Mouse (Mus musculus) stomach, embryonic 16.5 days (tissue): ENCODE results near the gene Gprc5b. TPM values are rescaled to one million over a fixed set of nuclear protein-coding genes. Genes with fewer than 3 reads are reported as not detected.

Source experiments
- ATAC-seq: fragments of 200-750 bp; cut with Nextera tagmentation; 2 replicates; pipeline ENCODE4 v1.8.0; 2017; ENCODE audit warnings: moderate number of reproducible peaks, moderate TSS enrichment; ENCODE audit not compliant: insufficient read depth, low FRiP score
- H3K27ac ChIP-seq: fragments of 300-500 bp; sonication (generic); 2 replicates; pipeline ENCODE4 v1.5.1; 2014; ENCODE audit warnings: low read length
- H3K27me3 ChIP-seq: fragments of 300-500 bp; sonication (generic); 2 replicates; pipeline ENCODE4 v1.6.1; 2014; ENCODE audit warnings: low read length, control low read depth, mixed read lengths; ENCODE audit not compliant: control insufficient read depth, insufficient read depth
- H3K36me3 ChIP-seq: fragments of 300-500 bp; sonication (generic); 2 replicates; pipeline ENCODE4 v1.6.1; 2014; ENCODE audit warnings: low read length; ENCODE audit not compliant: control insufficient read depth, insufficient read depth
- H3K4me1 ChIP-seq: fragments of 300-500 bp; sonication (generic); 2 replicates; pipeline ENCODE4 v1.6.1; 2014; ENCODE audit warnings: low read length, control low read depth, mixed read lengths; ENCODE audit not compliant: control insufficient read depth, insufficient read depth
- H3K4me2 ChIP-seq: fragments of 300-500 bp; sonication (generic); 2 replicates; pipeline ENCODE4 v1.6.1; 2014; ENCODE audit warnings: low read depth, low read length, mixed read lengths
- H3K4me3 ChIP-seq: fragments of 300-500 bp; sonication (generic); replicated peaks from 2 replicates; pipeline ENCODE4 v1.5.1; 2014; ENCODE audit warnings: mild to moderate bottlenecking, low read length
- H3K9ac ChIP-seq: fragments of 300-500 bp; sonication (generic); 2 replicates; pipeline ENCODE4 v1.6.1; 2014; ENCODE audit warnings: low read length
- H3K9me3 ChIP-seq: fragments of 300-500 bp; sonication (generic); replicated peaks from 2 replicates; pipeline ENCODE4 v1.6.1; 2016; ENCODE audit warnings: low read length, control low read depth; ENCODE audit not compliant: control insufficient read depth
- WGBS: fragments of 180-500 bp; shearing (Covaris S2); extraction: QIAGEN DNeasy Blood & Tissue Kit; methylation state at CpG from one replicate; pipeline ENCODE4 v1.1.7; 2014; 5-methylcytosine and 5-hydroxymethylcytosine counted together
- polyA plus RNA-seq: library from polyadenylated mRNA; unstranded; fragments of >200 nt; fragmentation: Nextera tagmentation; extraction: Ambion mirVana; gene quantifications from 2 replicates; pipeline ENCODE4 v1.2.1, GENCODE M21; 2015

Gene Gprc5b
- polyA plus RNA-seq, 1 experiment from 2014 or later = 3.6 TPM

DNA sequence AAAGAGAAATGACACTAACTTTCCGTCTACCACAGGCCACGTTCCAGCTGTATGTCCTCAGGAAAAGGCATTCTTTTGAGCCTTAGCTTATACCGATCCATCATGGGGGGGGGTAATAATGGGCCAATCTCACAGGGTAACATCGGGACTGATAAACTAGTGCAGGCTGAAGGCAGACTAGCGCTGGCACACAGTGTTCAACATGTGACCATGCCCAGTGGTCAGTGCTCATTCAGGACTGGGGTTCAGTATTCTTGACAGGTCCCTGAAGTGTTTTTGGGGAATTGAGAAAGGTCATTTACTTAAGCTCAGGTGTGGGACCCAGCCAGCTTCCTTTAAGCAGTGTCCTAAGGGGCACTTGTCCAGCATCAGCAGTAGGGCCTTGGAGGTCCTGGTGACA, 13.2 kb downstream of the Gprc5b start:
- no peak overlapping the region for H3K9ac ChIP-seq
- no peak overlapping the region for H3K4me2 ChIP-seq
- no peaks in the 10 kb centered on the region for H3K4me1 ChIP-seq
- 0 out of 2 replicates have a peak, but pooled peaks cover 2% of the 10 kb centered on the region for H3K36me3 ChIP-seq
- no peaks in the 10 kb centered on the region for H3K9me3 ChIP-seq
- H3K4me3 ChIP-seq = no peak overlapping the region
- H3K27me3 ChIP-seq = no peaks in the 10 kb centered on the region
- H3K27ac ChIP-seq = no peak overlapping the region
- no peak for ATAC-seq
- WGBS = 81% methylated on average over 5 of the region's 5 CpGs

DNA sequence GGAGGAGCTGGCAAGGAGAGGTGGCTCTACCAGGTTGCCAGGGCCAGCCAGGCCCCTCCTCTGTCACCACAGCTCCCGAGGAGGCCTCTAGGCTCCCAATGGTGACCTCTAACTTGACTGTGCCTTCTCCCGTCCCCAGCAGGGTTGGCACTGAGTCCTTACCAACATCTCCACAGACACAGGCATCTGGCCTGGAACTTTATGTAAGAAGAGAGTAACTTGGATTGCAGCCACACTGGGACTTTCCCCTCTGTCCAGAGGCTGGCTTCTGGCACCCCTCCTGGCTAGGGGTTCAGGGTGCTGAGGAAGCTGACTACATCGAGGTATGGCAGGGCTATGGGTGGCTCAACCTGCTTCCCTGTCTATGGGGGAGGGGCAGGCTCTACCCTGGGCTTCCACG, 13.7 kb downstream of the Gprc5b start:
- no peak overlapping the region for H3K9ac ChIP-seq
- no peak overlapping the region for H3K4me3 ChIP-seq
- no peak overlapping the region for H3K4me2 ChIP-seq
- 61% methylated on average over 4 of the region's 4 CpGs for WGBS
- H3K9me3 ChIP-seq = no peaks in the 10 kb centered on the region
- no peaks in the 10 kb centered on the region for H3K4me1 ChIP-seq
- no peak overlapping the region for H3K27ac ChIP-seq
- no peaks in the 10 kb centered on the region for H3K27me3 ChIP-seq
- 0 out of 2 replicates have a peak, but pooled peaks cover 2% of the 10 kb centered on the region for H3K36me3 ChIP-seq
- no peak for ATAC-seq

DNA sequence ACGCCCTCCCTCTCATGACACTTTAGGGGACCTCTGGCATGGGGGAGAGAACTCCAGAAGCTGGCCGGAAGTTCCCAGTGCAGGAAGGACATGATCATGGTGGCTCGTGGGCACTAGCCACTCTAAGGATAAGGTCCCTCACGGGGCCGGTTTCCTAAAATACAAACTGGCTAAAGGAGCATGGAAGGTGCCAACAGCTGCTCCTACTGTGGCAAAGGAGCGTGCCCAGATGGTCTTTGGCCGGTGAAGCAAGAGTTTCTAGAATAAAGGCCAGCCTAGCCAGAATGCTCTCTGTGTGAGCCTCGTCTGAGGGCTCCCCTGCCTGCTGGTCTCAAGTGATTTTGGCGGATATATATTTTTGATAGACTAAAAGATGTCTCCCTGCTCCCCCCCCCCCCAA, 15.3 kb downstream of the Gprc5b start:
- no peak overlapping the region for H3K4me2 ChIP-seq
- no peak overlapping the region for H3K9ac ChIP-seq
- no peaks in the 10 kb centered on the region for H3K9me3 ChIP-seq
- no peaks in the 10 kb centered on the region for H3K27me3 ChIP-seq
- ATAC-seq = no peak
- H3K4me3 ChIP-seq = no peak overlapping the region
- no peaks in the 10 kb centered on the region for H3K4me1 ChIP-seq
- H3K27ac ChIP-seq = no peak overlapping the region
- H3K36me3 ChIP-seq = 0 out of 2 replicates have a peak, but pooled peaks cover 2% of the 10 kb centered on the region
- 84% methylated on average over 9 of the region's 9 CpGs for WGBS

DNA sequence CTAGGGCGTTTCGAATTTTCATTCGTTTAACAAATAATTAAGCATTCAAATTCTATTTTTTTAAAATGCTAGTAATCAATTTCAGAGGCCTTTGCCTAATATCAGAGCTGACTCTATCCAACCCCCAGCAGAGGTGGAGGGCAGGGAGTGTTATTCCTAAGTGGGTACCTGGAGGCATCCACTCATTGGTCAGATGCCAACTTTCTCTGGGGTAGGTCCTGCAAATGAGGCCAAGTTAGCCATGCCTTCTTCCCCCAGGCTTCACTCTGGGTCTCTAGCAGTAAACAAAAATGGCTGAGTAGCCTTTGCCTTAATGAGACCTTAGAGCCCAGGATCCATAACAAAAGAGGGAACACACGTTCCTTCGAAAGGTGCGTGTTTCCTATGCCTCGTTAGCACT, 15.9 kb downstream of the Gprc5b start:
- Histone ChIP-seq H3K27ac (no peak overlapping the region), H3K9me3 (no peaks in the 10 kb centered on the region), H3K9ac (no peak overlapping the region), H3K4me1 (no peaks in the 10 kb centered on the region), H3K4me3 (no peak overlapping the region), H3K27me3 (no peaks in the 10 kb centered on the region), H3K4me2 (no peak overlapping the region), H3K36me3 (0 out of 2 replicates have a peak, but pooled peaks cover 2% of the 10 kb centered on the region)
- ATAC-seq = no peak
- 89% methylated on average over 7 of the region's 7 CpGs for WGBS

- Histone ChIP-seq H3K9me3 (no peaks in the 10 kb centered on the region), H3K4me2 (no peak overlapping the region), H3K27me3 (no peaks in the 10 kb centered on the region), H3K27ac (no peak overlapping the region), H3K4me3 (no peak overlapping the region), H3K36me3 (no peaks in the 10 kb centered on the region), H3K9ac (no peak overlapping the region), H3K4me1 (no peaks in the 10 kb centered on the region)
- no peak for ATAC-seq
- 72% methylated on average over 10 of the region's 10 CpGs for WGBS
These were observed 17.9 kb downstream of the Gprc5b start for GRCm38 (mm10) chr7:118977167-118977543.

DNA sequence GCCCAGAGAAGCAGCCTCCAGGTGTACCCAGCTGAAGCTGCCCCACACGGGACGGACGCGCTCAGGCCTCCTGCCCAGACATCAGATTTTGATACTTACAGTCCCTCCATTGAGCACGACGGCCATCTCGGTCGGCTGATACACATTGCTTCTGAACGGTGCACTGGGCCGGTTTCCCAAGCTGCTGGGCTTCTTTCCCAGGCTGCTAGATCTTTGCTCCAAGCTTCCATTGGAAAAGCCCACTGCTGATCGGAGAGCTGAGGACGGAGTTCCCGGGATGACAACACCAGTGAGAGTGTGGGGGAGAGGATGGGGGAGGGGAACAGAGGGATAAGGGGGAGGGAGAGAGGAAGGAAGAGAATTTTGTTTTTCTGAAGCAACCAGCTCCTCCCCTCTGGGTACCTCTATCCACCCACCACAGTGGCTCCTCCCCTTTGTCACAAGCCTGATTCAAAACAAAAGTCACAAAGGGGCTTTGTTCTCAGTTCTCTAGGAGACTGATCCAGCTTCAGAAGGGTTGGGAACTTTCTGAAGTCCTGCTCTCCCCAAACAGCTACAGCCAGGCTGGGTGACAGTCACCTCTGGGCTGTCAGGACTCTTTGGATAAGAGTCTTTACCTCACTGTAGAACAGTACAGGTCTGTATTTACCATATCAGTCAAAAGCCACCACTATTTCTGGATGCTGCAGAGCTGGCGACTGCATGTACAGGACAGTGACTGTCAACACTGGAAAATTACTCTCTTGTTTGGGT, 18.4 kb downstream of the Gprc5b start:
- WGBS = 39% methylated on average over 14 of the region's 14 CpGs

DNA sequence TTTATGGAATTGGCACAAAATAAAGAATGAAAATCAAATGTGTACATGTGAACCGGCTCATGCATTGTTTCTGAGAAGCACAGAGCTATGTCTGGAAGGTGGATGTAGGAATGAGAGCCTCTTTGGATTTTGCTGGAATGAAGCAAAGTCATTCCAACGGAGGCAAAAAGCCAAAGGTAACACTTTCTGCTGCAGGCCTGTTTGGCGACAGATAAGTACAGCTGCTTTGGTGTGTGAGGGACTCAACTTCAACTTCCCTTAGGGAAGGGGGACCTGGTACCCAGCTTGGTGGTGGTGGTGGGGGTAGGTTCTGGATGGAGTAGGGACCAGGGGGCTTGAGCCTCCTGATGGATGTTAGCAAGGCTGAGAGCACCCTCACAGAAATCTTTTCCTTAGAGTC, 19.2 kb downstream of the Gprc5b start:
- no peak overlapping the region for H3K4me3 ChIP-seq
- no peak for ATAC-seq
- H3K36me3 ChIP-seq = no peaks in the 10 kb centered on the region; the same call in 1 of the 2 replicates
- no peaks in the 10 kb centered on the region for H3K4me1 ChIP-seq
- H3K9ac ChIP-seq = no peak overlapping the region
- H3K27me3 ChIP-seq = no peaks in the 10 kb centered on the region
- no peak overlapping the region for H3K4me2 ChIP-seq
- 65% methylated on average over 3 of the region's 3 CpGs for WGBS
- H3K9me3 ChIP-seq = no peaks in the 10 kb centered on the region
- no peak overlapping the region for H3K27ac ChIP-seq

More for the DNA sequence above, 18.4 kb downstream of the Gprc5b start:
- H3K27me3 ChIP-seq = no peaks in the 10 kb centered on the region
- no peak overlapping the region for H3K4me3 ChIP-seq
- no peak overlapping the region for H3K9ac ChIP-seq
- no peak overlapping the region for H3K4me2 ChIP-seq
- H3K36me3 ChIP-seq = no peaks in the 10 kb centered on the region
- no peaks in the 10 kb centered on the region for H3K9me3 ChIP-seq
- ATAC-seq = no peak
- H3K27ac ChIP-seq = no peak overlapping the region
- no peaks in the 10 kb centered on the region for H3K4me1 ChIP-seq

DNA sequence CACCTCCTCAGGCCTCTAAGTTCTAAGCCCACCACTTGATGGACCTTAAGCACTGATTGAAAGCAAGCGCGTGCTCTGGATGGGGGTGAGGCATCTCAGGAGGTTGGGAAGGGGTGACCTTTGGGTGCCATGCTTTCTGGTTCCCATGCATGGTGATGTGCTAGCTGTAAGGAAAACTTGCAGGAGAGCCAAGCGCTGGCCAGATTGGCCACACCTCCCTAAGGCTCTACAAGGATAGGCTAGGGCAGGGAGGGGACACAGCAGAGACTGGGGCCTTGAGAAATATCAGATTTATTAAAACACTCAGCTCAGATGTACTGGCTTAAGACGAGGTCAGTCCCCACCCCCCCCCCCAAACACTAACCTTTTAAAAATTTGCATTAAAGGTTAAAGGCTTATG, 21.6 kb downstream of the Gprc5b start:
- Histone ChIP-seq H3K4me3 (no peak overlapping the region), H3K9ac (no peak overlapping the region), H3K4me2 (no peak overlapping the region), H3K9me3 (no peaks in the 10 kb centered on the region), H3K27me3 (no peaks in the 10 kb centered on the region), H3K27ac (no peak overlapping the region), H3K36me3 (no peaks in the 10 kb centered on the region; the same call in 1 of the 2 replicates), H3K4me1 (no peaks in the 10 kb centered on the region)
- WGBS = 73% methylated on average over 4 of the region's 4 CpGs
- no peak for ATAC-seq

GRCm38 (mm10) chr7:118972306-118972705, 22.7 kb downstream of the Gprc5b start:
- Histone ChIP-seq H3K4me3 (no peak overlapping the region), H3K9me3 (no peaks in the 10 kb centered on the region), H3K9ac (no peak overlapping the region), H3K4me2 (no peak overlapping the region), H3K27ac (no peak overlapping the region), H3K27me3 (no peaks in the 10 kb centered on the region), H3K4me1 (no peaks in the 10 kb centered on the region), H3K36me3 (no peaks in the 10 kb centered on the region; the same call in 1 of the 2 replicates)
- 79% methylated on average over 5 of the region's 5 CpGs for WGBS
- no peak for ATAC-seq
